Mouse (Mus musculus) CH12.LX (cell line): ENCODE measurements around the gene Pin1. TPM values are rescaled to one million over a fixed set of nuclear protein-coding genes. Genes with fewer than 3 reads are reported as not detected.
A peak's percentile ranks its signal among the peaks of the same experiment; 100 is the strongest.

Experiments used
- DNase-seq: peaks from one replicate; pipeline ENCODE4 v3.0.0-alpha.2; 2013; ENCODE audit errors: extremely low read depth
- H3K27ac ChIP-seq: 2 replicates; pipeline ENCODE4 v1.5.1; 2012; ENCODE audit warnings: low read depth, mild to moderate bottlenecking, control low read depth, moderate library complexity; ENCODE audit not compliant: insufficient read depth
- H3K27me3 ChIP-seq: replicated peaks from 2 replicates; pipeline ENCODE3; 2012; ENCODE audit warnings: inconsistent platforms
- H3K36me3 ChIP-seq, 2 experiments: replicated peaks in 1 of 2; 2 replicates each; pipeline versions ENCODE3 to v1.6.1; 2012; ENCODE audit warnings: inconsistent platforms in 1 of 2, low read length in 1 of 2, mild to moderate bottlenecking in 1 of 2, mixed read lengths in 1 of 2, moderate library complexity in 1 of 2; ENCODE audit not compliant: control insufficient read depth in 1 of 2, insufficient read depth in 1 of 2
- H3K4me1 ChIP-seq, 2 experiments: 2 replicates each; pipeline ENCODE4 v1.6.1; 2012; ENCODE audit warnings: inconsistent platforms in 1 of 2, moderate library complexity in 1 of 2; ENCODE audit not compliant: insufficient read depth in 2 of 2, control insufficient read depth in 1 of 2
- H3K4me2 ChIP-seq: 2 replicates; pipeline ENCODE4 v1.6.1; 2012; ENCODE audit warnings: low read depth, mild to moderate bottlenecking, control low read depth; ENCODE audit not compliant: poor library complexity, insufficient read depth, severe bottlenecking
- H3K4me3 ChIP-seq, 3 experiments: fragments of 150-350 bp in 1 of 3; sonication (generic) in 1 of 3; replicated peaks in 1 of 3; 2 replicates each; pipeline versions ENCODE3 to v1.5.1; 2011 to 2012; ENCODE audit warnings: low read depth in 2 of 3, low read length in 2 of 3, mild to moderate bottlenecking in 2 of 3, moderate library complexity in 2 of 3, control low read depth in 1 of 3, improper control_type of control experiment in 1 of 3, inconsistent platforms in 1 of 3, mixed read lengths in 1 of 3; ENCODE audit not compliant: poor library complexity in 1 of 3
- H3K79me2 ChIP-seq: replicated peaks from 2 replicates; pipeline ENCODE4 v1.6.1; 2012; ENCODE audit warnings: mild to moderate bottlenecking, moderate library complexity; ENCODE audit not compliant: control insufficient read depth, poor library complexity, insufficient read depth, severe bottlenecking; ENCODE audit errors: extremely low read depth
- H3K9ac ChIP-seq: 2 replicates; pipeline ENCODE4 v1.6.1; 2012; ENCODE audit warnings: low read depth, mild to moderate bottlenecking, control low read depth, moderate library complexity; ENCODE audit not compliant: insufficient read depth
- H3K9me3 ChIP-seq: replicated peaks from 2 replicates; pipeline ENCODE3; 2012; ENCODE audit warnings: low read length, inconsistent platforms, mixed read lengths
- BHLHE40 ChIP-seq: IDR thresholded peaks from 2 replicates; pipeline ENCODE4 v1.6.1; 2011; ENCODE audit warnings: mild to moderate bottlenecking, low read depth, low read length, improper control_type of control experiment
- CHD2 ChIP-seq: IDR thresholded peaks from 2 replicates; pipeline ENCODE4 v1.6.1; 2011; ENCODE audit warnings: low read length, improper control_type of control experiment
- E2F4 ChIP-seq: IDR thresholded peaks from 2 replicates; pipeline ENCODE4 v1.6.1; 2011; ENCODE audit warnings: low read depth, low read length, improper control_type of control experiment; ENCODE audit not compliant: insufficient replicate concordance
- EP300 ChIP-seq: IDR thresholded peaks from 2 replicates; pipeline ENCODE4 v1.6.1; 2011; ENCODE audit warnings: low read length, improper control_type of control experiment
- GABPA ChIP-seq: IDR thresholded peaks from 2 replicates; pipeline ENCODE4 v1.6.1; 2012; ENCODE audit warnings: low read depth, low read length, improper control_type of control experiment, inconsistent platforms; ENCODE audit not compliant: insufficient replicate concordance
- HCFC1 ChIP-seq: IDR thresholded peaks from 2 replicates; pipeline ENCODE4 v1.6.1; 2012; ENCODE audit warnings: low read depth, mild to moderate bottlenecking, inconsistent platforms, low read length, improper control_type of control experiment
- IRF4 ChIP-seq: IDR thresholded peaks from 2 replicates; pipeline ENCODE4 v1.6.1; 2014; ENCODE audit warnings: low read depth, mild to moderate bottlenecking, inconsistent platforms, low read length, improper control_type of control experiment
- JUN ChIP-seq: IDR thresholded peaks from 2 replicates; pipeline ENCODE4 v1.6.1; 2011; ENCODE audit warnings: low read depth, mild to moderate bottlenecking, low read length, improper control_type of control experiment, moderate library complexity; ENCODE audit not compliant: insufficient read depth
- JUND ChIP-seq: conservative IDR thresholded peaks from 2 replicates; pipeline ENCODE4 v1.6.1; 2011; ENCODE audit warnings: low read depth, low read length, improper control_type of control experiment
- KAT2A ChIP-seq: IDR thresholded peaks from 2 replicates; pipeline ENCODE4 v1.6.1; 2012; ENCODE audit warnings: low read length, improper control_type of control experiment, inconsistent platforms; ENCODE audit not compliant: insufficient replicate concordance
- MAFK ChIP-seq: IDR thresholded peaks from 2 replicates; pipeline ENCODE4 v1.6.1; 2011; ENCODE audit warnings: low read length, improper control_type of control experiment; ENCODE audit not compliant: insufficient replicate concordance
- MAX ChIP-seq: IDR thresholded peaks from 2 replicates; pipeline ENCODE4 v1.6.1; 2011; ENCODE audit warnings: low read length, improper control_type of control experiment
- MEF2A ChIP-seq: IDR thresholded peaks from 2 replicates; pipeline ENCODE4 v1.6.1; 2014; ENCODE audit warnings: low read depth, mild to moderate bottlenecking, inconsistent platforms, low read length, improper control_type of control experiment, borderline replicate concordance
- MXI1 ChIP-seq: IDR thresholded peaks from 2 replicates; pipeline ENCODE4 v1.6.1; 2011; ENCODE audit warnings: mild to moderate bottlenecking, low read depth, low read length, improper control_type of control experiment
- NRF1 ChIP-seq: IDR thresholded peaks from 2 replicates; pipeline ENCODE4 v1.6.1; 2014; ENCODE audit warnings: low read depth, mild to moderate bottlenecking, inconsistent platforms, low read length, improper control_type of control experiment, moderate library complexity
- PAX5 ChIP-seq: IDR thresholded peaks from 2 replicates; pipeline ENCODE4 v1.6.1; 2012; ENCODE audit warnings: low read length, inconsistent platforms, mixed read lengths
- POLR2A ChIP-seq: IDR thresholded peaks from 2 replicates; pipeline ENCODE4 v1.6.1; 2011; ENCODE audit warnings: low read depth, mild to moderate bottlenecking, improper control_type of control experiment, low read length
- POLR2AphosphoS2 ChIP-seq: IDR thresholded peaks from 2 replicates; pipeline ENCODE4 v1.6.1; 2011; ENCODE audit warnings: low read depth, low read length, improper control_type of control experiment
- RAD21 ChIP-seq: IDR thresholded peaks from 2 replicates; pipeline ENCODE4 v1.6.1; 2011; ENCODE audit warnings: low read depth, mild to moderate bottlenecking, low read length, improper control_type of control experiment, moderate library complexity
- RCOR1 ChIP-seq: conservative IDR thresholded peaks from 2 replicates; pipeline ENCODE4 v1.6.1; 2012; ENCODE audit warnings: low read depth, mild to moderate bottlenecking, inconsistent platforms, low read length, improper control_type of control experiment
- SIN3A ChIP-seq: IDR thresholded peaks from 2 replicates; pipeline ENCODE4 v1.6.1; 2012; ENCODE audit warnings: low read length, improper control_type of control experiment, inconsistent platforms
- SMC3 ChIP-seq: IDR thresholded peaks from 2 replicates; pipeline ENCODE4 v1.6.1; 2011; ENCODE audit warnings: low read depth, low read length, improper control_type of control experiment
- TBP ChIP-seq: conservative IDR thresholded peaks from 2 replicates; pipeline ENCODE4 v1.6.1; 2011; ENCODE audit warnings: low read depth, low read length, improper control_type of control experiment
- TCF12 ChIP-seq: IDR thresholded peaks from 2 replicates; pipeline ENCODE4 v1.6.1; 2014; ENCODE audit warnings: low read depth, mild to moderate bottlenecking, inconsistent platforms, low read length, improper control_type of control experiment
- USF1 ChIP-seq: IDR thresholded peaks from 2 replicates; pipeline ENCODE4 v1.6.1; 2014; ENCODE audit warnings: low read depth, mild to moderate bottlenecking, inconsistent platforms, low read length, improper control_type of control experiment
- USF2 ChIP-seq: conservative IDR thresholded peaks from 2 replicates; pipeline ENCODE4 v1.6.1; 2011; ENCODE audit warnings: low read depth, low read length, improper control_type of control experiment
- ZC3H11A ChIP-seq: IDR thresholded peaks from 2 replicates; pipeline ENCODE4 v1.6.1; 2012; ENCODE audit warnings: low read depth, mild to moderate bottlenecking, inconsistent platforms, low read length, improper control_type of control experiment
- ZKSCAN1 ChIP-seq: IDR thresholded peaks from 2 replicates; pipeline ENCODE4 v1.6.1; 2012; ENCODE audit warnings: low read depth, inconsistent platforms, low read length, improper control_type of control experiment, borderline replicate concordance
- ZNF384 ChIP-seq: IDR thresholded peaks from 2 replicates; pipeline ENCODE4 v1.6.1; 2012; ENCODE audit warnings: low read depth, low read length, improper control_type of control experiment, inconsistent platforms
- dilution Hi-C: fragments of 300-500 bp; cut with MboI; formaldehyde crosslinking; loops from 2 replicates; pipeline ENCODE4 v1.14.3; 2020; ENCODE audit warnings: low sequenced_read_pairs; ENCODE audit not compliant: extremely low pct_unique_long_range_greater_than_20kb, extremely low pct_ligation_motif_present
- in situ Hi-C: fragments of 300-500 bp; cut with MboI; formaldehyde crosslinking; loops from 3 replicates; pipeline ENCODE4 v1.14.3; 2019; ENCODE audit warnings: low sequenced_read_pairs, low pct_ligation_motif_present, low pct_unique_long_range_greater_than_20kb, mixed read lengths
- polyA plus RNA-seq: library from polyadenylated mRNA; unstranded; fragments of >175 nt; gene quantifications from 2 replicates; pipeline ENCODE4 v1.2.1, GENCODE M21; 2012; ENCODE audit warnings: low read depth; ENCODE audit not compliant: insufficient read length
- total RNA-seq, 2 experiments: library from RNA; depleted of rRNA; stranded (reverse); fragments of 300-350 nt in 1 of 2; fragments of >200 nt in 1 of 2; gene quantifications; 2 replicates each; pipeline ENCODE4 v1.2.3; 2012 to 2014

Gene Pin1
- total and polyA plus RNA-seq, 3 experiments = 37.0 to 48.6 (median 43.0) TPM

GRCm38 (mm10) chr9:20643781-20644180 lies 8.1 kb upstream of the Pin1 start:
- peak overlapping the region; percentile 65 for H3K9ac ChIP-seq
- H3K27ac ChIP-seq = no peak overlapping the region
- H3K79me2 ChIP-seq = peaks cover 49% of the 10 kb centered on the region
- H3K4me2 ChIP-seq = peak overlapping the region; percentile 99
- no peak for TF ChIP-seq CHD2
- TF ChIP-seq EP300 = no peak
- no peak for TF ChIP-seq ZC3H11A
- TF ChIP-seq SIN3A = no peak; the same call in 1 of the 2 replicates
- no peak for TF ChIP-seq MAX
- TF ChIP-seq E2F4 = no peak
- no peak for TF ChIP-seq POLR2AphosphoS2
- no peak for TF ChIP-seq KAT2A
- no peak for TF ChIP-seq MEF2A
- no peak for TF ChIP-seq SMC3
- TF ChIP-seq USF2 = no peak
- no peak for TF ChIP-seq MAFK
- TF ChIP-seq MXI1 = no peak
- no peak for TF ChIP-seq RAD21
- no peak for TF ChIP-seq TCF12
- no peak for TF ChIP-seq USF1
- TF ChIP-seq GABPA = no peak
- TF ChIP-seq JUN = no peak
- no peak for TF ChIP-seq BHLHE40
- TF ChIP-seq HCFC1 = no peak
- in situ Hi-C loops = no loop called here
- dilution Hi-C loops = no loop called here
- no peaks in the 10 kb centered on the region for H3K9me3 ChIP-seq
- peaks cover 0 to 27% of the 10 kb centered on the region in 2 experiments; a peak in 2 of 4 replicates for H3K4me1 ChIP-seq
- DNase-seq = no peak
- peak overlapping the region; percentile 80 to 88 (median 84) for H3K4me3 ChIP-seq
- no peaks in the 10 kb centered on the region for H3K27me3 ChIP-seq
- peaks cover 18 to 52% of the 10 kb centered on the region in 2 experiments for H3K36me3 ChIP-seq

- peak within 1 kb of the TSS; percentile 99 for H3K4me2 ChIP-seq
- H3K4me1 ChIP-seq = peaks cover 0 to 27% of the 10 kb centered on the region in 2 experiments; a peak in 2 of 4 replicates
- H3K79me2 ChIP-seq = peaks cover 49% of the 10 kb centered on the region
- H3K27me3 ChIP-seq = no peaks in the 10 kb centered on the region
- in situ Hi-C loops (no loop called here), dilution Hi-C loops (no loop called here)
- H3K4me3 ChIP-seq = peak within 1 kb of the TSS; percentile 80 to 88 (median 84)
- peak within 1 kb of the TSS; percentile 12; the same call in 1 of the 2 replicates for H3K27ac ChIP-seq
- peaks cover 15 to 52% of the 10 kb centered on the region in 2 experiments for H3K36me3 ChIP-seq
- peak within 1 kb of the TSS; percentile 65 for H3K9ac ChIP-seq
- no peaks in the 10 kb centered on the region for H3K9me3 ChIP-seq
- peak; percentile 88 for DNase-seq
- TF ChIP-seq POLR2AphosphoS2 (no peak), KAT2A (peak; percentile 66; the same call in 1 of the 2 replicates), CHD2 (no peak), MAX (no peak), ZKSCAN1 (no peak), MXI1 (peak; percentile 85; the same call in 1 of the 2 replicates), JUN (no peak), IRF4 (no peak), SIN3A (peak; percentile 95; the same call in 1 of the 2 replicates), HCFC1 (peak; percentile 89), EP300 (no peak), RAD21 (no peak), RCOR1 (no peak), MAFK (no peak), E2F4 (no peak), POLR2A (peak; percentile 93), MEF2A (no peak), BHLHE40 (no peak), NRF1 (peak; percentile 57; the same call in 1 of the 2 replicates), TBP (peak; percentile 72), PAX5 (no peak), ZNF384 (no peak), JUND (no peak), TCF12 (peak; percentile 43)
Observed at GRCm38 (mm10) chr9:20644360-20645081, 7.4 kb upstream of the Pin1 start, which contains the start of gene Fbxl12. Gene Fbxl12 (minus strand): TSS chr9:20644767.
